Mouse (Mus musculus) neural tube, embryonic 10.5 days (tissue): Measurements from ENCODE around the gene Pcgf5.

Source experiments
- DNase-seq: peaks from one replicate; pipeline ENCODE4 v3.0.0-alpha.2; 2017; ENCODE audit warnings: low spot score; ENCODE audit errors: extremely low spot score

Gene Pcgf5

DNA sequence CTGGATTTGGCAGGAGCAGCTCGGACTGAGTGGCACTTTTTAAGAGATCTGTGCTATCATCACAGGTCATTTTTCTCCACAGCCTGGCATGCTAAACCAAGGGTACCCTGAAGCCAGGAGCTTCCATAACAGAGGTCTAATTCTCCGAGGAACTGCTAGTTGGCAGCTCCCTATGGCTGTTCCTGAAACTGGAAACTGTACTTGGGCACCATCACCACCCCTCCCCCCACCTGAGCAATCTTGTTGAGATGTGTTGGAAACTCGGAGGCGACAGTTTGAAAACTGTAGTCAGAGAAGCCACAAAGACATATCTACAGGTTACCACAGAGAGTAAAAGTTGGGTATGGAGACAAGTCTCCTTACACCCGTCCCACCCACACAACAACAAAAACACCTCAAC is 129.6 kb downstream of the Pcgf5 start:
- DNase-seq = no peak

DNA sequence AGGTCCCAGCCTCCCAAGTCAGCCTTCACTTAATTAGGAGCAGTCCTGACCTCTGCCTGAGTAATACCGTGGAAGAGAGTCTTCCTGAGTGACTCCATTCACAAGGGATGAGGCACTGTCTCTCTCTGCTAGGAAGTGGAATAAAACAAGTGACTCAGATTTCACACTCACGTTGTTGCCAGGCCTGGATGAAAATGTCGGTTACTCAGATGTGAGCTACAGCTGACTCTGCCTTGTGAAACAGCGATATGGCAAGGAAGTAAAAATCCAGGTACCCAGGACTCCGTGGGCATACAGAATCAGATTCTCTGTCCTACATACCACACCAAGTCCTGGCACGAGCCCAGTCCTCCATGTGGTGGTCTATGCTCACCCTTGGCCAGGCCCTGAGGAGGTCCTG is 142.8 kb downstream of the Pcgf5 start:
- DNase-seq = no peak

DNA sequence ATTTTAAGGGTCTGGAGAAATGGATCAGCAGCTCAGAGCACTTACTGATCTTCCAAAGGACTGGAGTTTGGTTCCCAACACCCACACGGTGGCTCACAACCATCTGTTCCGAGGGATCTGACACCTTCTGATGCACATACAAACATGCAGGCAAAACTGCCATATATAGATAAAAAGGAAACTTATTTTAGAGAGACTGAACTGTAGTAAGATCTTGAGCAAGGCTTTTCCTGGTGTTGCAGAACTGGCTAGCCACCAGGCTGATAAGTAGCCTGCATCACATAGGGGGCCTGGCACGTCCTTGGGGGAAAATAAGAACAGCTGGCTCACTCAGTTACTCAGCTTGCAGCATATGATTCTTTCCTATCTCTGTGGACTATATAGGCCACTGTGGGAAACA is 147.4 kb downstream of the Pcgf5 start:
- DNase-seq = no peak

DNA sequence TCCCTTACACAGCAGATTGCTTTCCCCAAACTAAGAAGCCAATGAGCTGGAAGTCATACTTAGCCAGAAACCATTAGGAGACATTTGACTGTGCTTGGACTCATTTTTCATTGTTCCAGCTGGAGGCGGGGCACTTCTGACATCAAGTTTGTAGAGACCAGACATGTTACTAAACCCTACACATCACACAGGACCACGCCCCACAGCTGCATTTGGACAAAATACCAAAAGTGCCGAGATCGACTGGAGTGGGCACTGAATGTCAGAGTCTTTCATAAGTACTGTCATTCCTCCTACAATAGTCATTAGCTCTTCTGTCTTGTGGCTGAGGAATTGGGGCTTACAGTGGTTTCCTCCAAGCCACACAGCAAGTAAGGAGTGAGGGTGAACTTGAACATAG is 148.4 kb downstream of the Pcgf5 start:
- DNase-seq = no peak

DNA sequence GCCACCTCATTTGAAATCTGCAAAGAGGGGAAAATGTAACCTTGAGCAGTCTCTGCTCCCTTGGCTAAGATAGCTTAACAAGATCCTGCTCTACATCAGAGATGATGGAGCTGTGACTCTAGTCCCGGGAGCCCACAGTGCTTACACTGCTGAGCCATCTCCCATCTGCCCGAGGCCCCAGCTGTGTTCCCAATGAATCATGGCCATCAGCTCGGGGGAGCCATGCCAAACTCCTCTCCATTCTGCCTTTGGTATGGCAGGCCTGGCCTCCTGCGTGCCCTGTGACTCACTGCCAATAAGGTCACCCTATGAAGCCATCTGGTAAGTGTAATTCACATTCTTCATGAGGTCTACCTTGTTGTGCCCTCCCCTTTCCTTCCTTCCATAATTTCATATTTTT is 149.0 kb downstream of the Pcgf5 start:
- DNase-seq = no peak

DNA sequence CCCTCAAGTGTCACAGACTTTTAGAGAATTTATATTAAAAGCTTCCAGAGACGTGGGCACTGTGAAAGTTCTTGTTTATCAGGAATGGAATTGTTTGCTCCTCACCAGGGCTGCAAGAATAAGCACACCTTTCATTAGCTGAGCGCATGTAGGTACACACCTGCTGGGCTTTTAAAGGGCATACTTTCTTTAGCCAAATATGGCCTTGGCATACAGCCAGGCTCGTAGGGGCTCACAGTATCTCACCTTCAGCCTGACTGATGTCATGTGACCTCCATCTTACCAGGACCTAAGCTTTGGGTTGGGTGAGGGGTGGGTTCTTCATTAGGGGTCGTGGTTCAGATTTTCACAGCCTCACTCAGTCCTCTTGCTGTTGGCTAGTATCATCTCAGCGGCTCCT is 149.6 kb downstream of the Pcgf5 start:
- DNase-seq = no peak

DNA sequence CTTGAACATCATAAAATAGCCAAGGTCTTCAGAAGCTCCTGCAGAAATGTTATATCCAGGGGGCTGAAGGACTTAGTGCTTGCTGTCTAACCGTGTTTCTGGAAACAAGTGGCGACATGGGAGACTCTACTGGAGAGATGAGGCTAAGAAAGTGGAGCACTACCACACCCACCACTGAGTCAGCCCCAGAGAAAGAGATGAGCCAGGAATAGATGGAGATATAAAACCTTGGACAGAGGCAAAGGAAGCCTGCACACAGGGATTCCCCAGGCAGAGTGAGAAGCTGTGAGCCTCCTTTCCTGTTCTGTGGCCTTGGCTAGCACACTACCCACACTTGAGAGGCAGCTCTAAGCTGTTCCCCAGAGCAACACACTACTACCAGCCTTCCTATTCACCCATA is 156.6 kb downstream of the Pcgf5 start:
- no peak for DNase-seq
